Mouse (Mus musculus) monocyte, adult 2 months (primary cell): ENCODE results near the gene Nudt1.
"Not testable (repeated sequence)": the region's sequence is repeated elsewhere in the genome, so short reads cannot be mapped to it uniquely, and the experiment has no call there.

Experiments used
- DNase-seq, 2 experiments: peaks; one replicate each; pipeline ENCODE4 v3.0.0; 2022; ENCODE audit warnings: low spot score in 2 of 2, low read depth in 1 of 2

Gene Nudt1

GRCm38 (mm10) chr5:140339836-140340235 is 18.4 kb downstream of the Nudt1 start:
- DNase-seq: no peak

- DNase-seq: no peak
Observed at GRCm38 (mm10) chr5:140342880-140343279, 21.4 kb downstream of the Nudt1 start.

- DNase-seq: no peak
Observed at GRCm38 (mm10) chr5:140345244-140345643, 23.8 kb downstream of the Nudt1 start.

- no peak for DNase-seq
Observed at GRCm38 (mm10) chr5:140346050-140346449, 24.6 kb downstream of the Nudt1 start.

- no peak for DNase-seq
Observed at GRCm38 (mm10) chr5:140349882-140350281, 28.4 kb downstream of the Nudt1 start.

GRCm38 (mm10) chr5:140350731-140351497 is 29.5 kb downstream of the Nudt1 start:
- no peak for DNase-seq

GRCm38 (mm10) chr5:140352352-140352751 is 30.9 kb downstream of the Nudt1 start:
- DNase-seq: no peak

GRCm38 (mm10) chr5:140355934-140356333 is 34.5 kb downstream of the Nudt1 start:
- DNase-seq: no peak

- DNase-seq: no peak
Observed at GRCm38 (mm10) chr5:140357466-140357865, 36.0 kb downstream of the Nudt1 start.

GRCm38 (mm10) chr5:140359930-140360674 is 38.6 kb downstream of the Nudt1 start:
- no peak for DNase-seq

GRCm38 (mm10) chr5:140364415-140364814 is 43.0 kb downstream of the Nudt1 start:
- no peak for DNase-seq

- DNase-seq: not testable (repeated sequence)
Observed at GRCm38 (mm10) chr5:140368126-140368525, 46.7 kb downstream of the Nudt1 start.

- DNase-seq: no peak
Observed at GRCm38 (mm10) chr5:140368926-140369325, 47.5 kb downstream of the Nudt1 start.

GRCm38 (mm10) chr5:140369466-140369865 is 48.0 kb downstream of the Nudt1 start:
- DNase-seq: no peak

- DNase-seq: no peak
Observed at GRCm38 (mm10) chr5:140370446-140371254, 49.2 kb downstream of the Nudt1 start.

GRCm38 (mm10) chr5:140371671-140372070 is 50.2 kb downstream of the Nudt1 start:
- no peak for DNase-seq

GRCm38 (mm10) chr5:140373711-140374110 is 52.3 kb downstream of the Nudt1 start:
- DNase-seq: no peak

GRCm38 (mm10) chr5:140374226-140374625 is 52.8 kb downstream of the Nudt1 start:
- no peak for DNase-seq

GRCm38 (mm10) chr5:140375249-140375829 is 53.9 kb downstream of the Nudt1 start:
- no peak for DNase-seq

GRCm38 (mm10) chr5:140378121-140378853 is 56.8 kb downstream of the Nudt1 start:
- no peak for DNase-seq
